Mouse (Mus musculus): ENCODE results near the gene Fbxo8. TPM values are rescaled to one million over a fixed set of nuclear protein-coding genes. Genes with fewer than 3 reads are reported as not detected.
A peak's percentile ranks its signal among the peaks of the same experiment; 100 is the strongest.

Fbxo8 gene
- polyA plus RNA-seq, 1 experiment from 2014 or later: 39.4 TPM

DNA sequence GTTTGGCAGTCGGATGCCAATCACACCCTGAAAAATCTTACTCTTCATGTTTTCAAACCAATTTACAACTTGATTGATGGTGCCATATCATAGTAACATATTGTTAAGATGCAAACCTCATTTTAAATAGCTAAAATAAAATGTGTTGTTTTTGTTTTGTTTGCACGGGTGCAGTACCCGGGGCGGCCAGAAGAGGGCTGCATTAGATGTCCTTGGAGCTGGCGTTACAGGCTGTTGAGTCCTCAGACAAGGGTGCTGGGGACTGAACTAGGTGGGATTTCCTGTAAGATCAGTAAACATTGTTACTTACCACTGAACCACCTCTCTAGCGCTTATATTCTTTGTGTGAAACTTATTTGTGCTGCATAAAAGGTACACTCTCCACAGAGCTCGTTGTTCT lies 65.4 kb downstream of the Fbxo8 start:
- peaks cover 11% of the 10 kb centered on the region for H3K27me3 ChIP-seq (replicated peaks)
- no peak overlapping the region for H3K9ac ChIP-seq
- H3K4me2 ChIP-seq: no peak overlapping the region
- H3K4me3 ChIP-seq: no peak overlapping the region
- 31% methylated on average over 7 of the region's 7 CpGs for WGBS
- no peak for ATAC-seq (replicated peaks)
- H3K27ac ChIP-seq: no peak overlapping the region
- peaks cover 8% of the 10 kb centered on the region; the same call in 1 of the 2 replicates for H3K4me1 ChIP-seq
- no peaks in the 10 kb centered on the region for H3K9me3 ChIP-seq
- H3K36me3 ChIP-seq (replicated peaks): no peaks in the 10 kb centered on the region

DNA sequence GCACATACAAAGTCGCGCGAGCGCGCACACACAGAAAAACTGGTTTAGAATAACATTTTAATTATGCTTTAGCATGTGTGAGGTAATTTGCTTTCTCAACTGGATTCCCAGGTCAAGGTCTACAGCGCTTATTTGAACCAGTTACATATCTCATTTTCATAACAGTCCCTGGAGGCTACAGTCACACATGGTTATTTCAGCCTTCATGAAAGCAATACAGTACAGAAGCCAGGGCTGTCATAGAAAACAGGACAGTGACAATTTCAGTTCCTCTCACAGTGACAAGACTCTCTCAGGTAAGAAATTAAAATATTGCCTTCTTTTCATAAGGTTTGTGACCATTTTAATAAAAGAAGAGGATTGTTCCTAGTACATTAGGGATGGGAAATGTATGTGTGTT lies 66.4 kb downstream of the Fbxo8 start:
- no peak overlapping the region for H3K27ac ChIP-seq
- 85% methylated on average over 6 of the region's 6 CpGs for WGBS
- peaks cover 11% of the 10 kb centered on the region for H3K27me3 ChIP-seq (replicated peaks)
- no peak for ATAC-seq (replicated peaks)
- no peak overlapping the region for H3K9ac ChIP-seq
- H3K36me3 ChIP-seq (replicated peaks): no peaks in the 10 kb centered on the region
- no peaks in the 10 kb centered on the region for H3K9me3 ChIP-seq
- H3K4me2 ChIP-seq: no peak overlapping the region
- peaks cover 8% of the 10 kb centered on the region for H3K4me1 ChIP-seq
- H3K4me3 ChIP-seq: no peak overlapping the region

DNA sequence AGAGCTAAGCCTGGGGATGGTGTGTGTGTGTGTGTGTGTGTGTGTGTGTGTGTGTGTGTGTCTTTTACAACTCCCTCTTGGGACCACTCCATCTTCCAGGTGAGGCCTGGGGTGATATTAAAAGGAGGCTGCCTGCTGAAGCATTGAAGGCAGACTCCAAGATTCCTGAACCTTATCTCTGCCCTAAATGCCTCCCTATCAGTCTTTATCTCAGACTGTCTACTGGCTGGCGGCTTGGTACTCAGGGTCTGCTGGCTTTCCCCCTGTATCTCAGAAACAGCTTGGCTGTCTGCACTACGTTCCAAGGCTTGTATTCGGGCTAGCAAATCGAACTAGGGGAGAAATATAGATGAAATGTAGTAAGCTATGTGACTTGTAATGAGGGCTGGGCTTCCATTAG lies 68.2 kb downstream of the Fbxo8 start:
- Histone ChIP-seq H3K9ac (no peak overlapping the region), H3K4me3 (no peak overlapping the region), H3K4me2 (no peak overlapping the region), H3K4me1 (peaks cover 18% of the 10 kb centered on the region), H3K36me3 (replicated peaks) (no peaks in the 10 kb centered on the region), H3K27ac (no peak overlapping the region), H3K9me3 (no peaks in the 10 kb centered on the region), H3K27me3 (replicated peaks) (peaks cover 24% of the 10 kb centered on the region)
- WGBS: 38% methylated on average over 4 of the region's 4 CpGs
- no peak for ATAC-seq (replicated peaks)

DNA sequence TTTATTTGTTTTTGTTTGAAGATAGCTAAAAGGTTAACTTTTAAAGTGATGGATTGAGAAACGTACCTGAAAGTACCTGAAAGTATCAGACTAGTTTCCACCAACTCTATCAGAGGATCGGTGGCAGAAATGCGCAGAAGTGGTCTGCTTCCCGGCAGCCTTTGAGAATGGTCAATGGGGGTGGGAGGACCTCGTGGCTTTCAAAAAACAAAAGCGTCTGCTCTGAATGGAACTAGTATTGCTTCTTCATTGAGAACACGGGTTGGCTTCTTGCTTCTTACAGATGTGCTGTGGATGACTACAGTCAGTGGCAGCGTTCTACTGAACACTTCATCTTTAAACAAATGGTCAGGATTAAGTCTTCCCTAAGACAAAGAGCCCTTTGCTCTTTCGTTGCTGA lies 68.7 kb downstream of the Fbxo8 start:
- WGBS: 10% methylated on average over 9 of the region's 9 CpGs
- ATAC-seq (replicated peaks): no peak
- H3K4me2 ChIP-seq: no peak overlapping the region

DNA sequence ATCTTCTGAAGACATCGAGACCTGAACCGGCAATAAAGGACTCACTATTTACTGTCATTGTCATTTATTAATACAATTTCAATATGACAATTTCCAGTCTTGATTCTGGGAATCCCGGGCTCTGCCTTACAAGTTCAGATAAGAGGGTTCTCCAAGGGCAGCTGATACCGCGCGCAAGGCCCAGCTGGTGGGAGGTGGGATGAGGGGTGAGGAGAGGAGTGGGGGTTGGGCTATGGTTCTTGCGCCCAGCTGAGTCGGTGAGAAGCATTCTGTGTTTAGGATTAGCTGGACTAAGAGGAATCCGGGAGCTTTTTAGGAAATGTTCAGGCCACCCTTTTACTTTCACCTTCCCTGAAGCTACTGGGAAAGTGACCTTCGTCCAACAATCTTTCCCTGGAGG lies 69.8 kb downstream of the Fbxo8 start:
- Histone ChIP-seq H3K36me3 (replicated peaks) (no peaks in the 10 kb centered on the region), H3K4me1 (peaks cover 18% of the 10 kb centered on the region), H3K9ac (no peak overlapping the region), H3K4me3 (no peak overlapping the region), H3K27ac (no peak overlapping the region), H3K4me2 (no peak overlapping the region), H3K9me3 (no peaks in the 10 kb centered on the region), H3K27me3 (replicated peaks) (peaks cover 24% of the 10 kb centered on the region)
- WGBS: 8% methylated on average over 10 of the region's 10 CpGs
- ATAC-seq (replicated peaks): no peak

More for the DNA sequence above, 68.7 kb downstream of the Fbxo8 start:
- peaks cover 24% of the 10 kb centered on the region for H3K27me3 ChIP-seq (replicated peaks)
- H3K4me1 ChIP-seq: peaks cover 18% of the 10 kb centered on the region
- no peaks in the 10 kb centered on the region for H3K9me3 ChIP-seq
- no peak overlapping the region for H3K27ac ChIP-seq
- H3K9ac ChIP-seq: no peak overlapping the region
- H3K4me3 ChIP-seq: no peak overlapping the region
- H3K36me3 ChIP-seq (replicated peaks): no peaks in the 10 kb centered on the region

DNA sequence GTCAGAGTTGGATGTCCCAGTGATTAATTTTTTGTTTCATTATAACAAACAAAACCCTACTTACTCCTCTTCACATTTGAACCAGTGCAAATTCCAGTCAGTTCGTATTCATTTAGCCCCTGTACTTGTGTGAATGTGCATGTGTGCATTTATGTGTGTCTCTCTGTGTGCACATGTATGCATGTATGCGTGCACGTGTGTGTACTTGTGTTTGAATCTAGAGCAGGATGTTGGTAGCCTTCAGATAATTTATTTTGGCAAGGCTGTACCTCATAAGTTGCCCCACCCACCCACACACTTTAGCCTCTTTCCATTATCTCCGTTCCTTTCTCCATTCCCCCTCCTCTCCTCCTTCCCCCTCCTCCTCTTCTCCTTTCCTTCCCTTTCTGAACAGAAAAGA lies 70.2 kb downstream of the Fbxo8 start:
- no peaks in the 10 kb centered on the region for H3K9me3 ChIP-seq
- WGBS: 32% methylated on average over 4 of the region's 4 CpGs
- no peak overlapping the region for H3K9ac ChIP-seq
- H3K27me3 ChIP-seq (replicated peaks): peaks cover 24% of the 10 kb centered on the region
- H3K4me2 ChIP-seq: no peak overlapping the region
- no peak for ATAC-seq (replicated peaks)
- no peaks in the 10 kb centered on the region for H3K36me3 ChIP-seq (replicated peaks)
- no peak overlapping the region for H3K27ac ChIP-seq
- H3K4me1 ChIP-seq: peaks cover 18% of the 10 kb centered on the region
- no peak overlapping the region for H3K4me3 ChIP-seq

DNA sequence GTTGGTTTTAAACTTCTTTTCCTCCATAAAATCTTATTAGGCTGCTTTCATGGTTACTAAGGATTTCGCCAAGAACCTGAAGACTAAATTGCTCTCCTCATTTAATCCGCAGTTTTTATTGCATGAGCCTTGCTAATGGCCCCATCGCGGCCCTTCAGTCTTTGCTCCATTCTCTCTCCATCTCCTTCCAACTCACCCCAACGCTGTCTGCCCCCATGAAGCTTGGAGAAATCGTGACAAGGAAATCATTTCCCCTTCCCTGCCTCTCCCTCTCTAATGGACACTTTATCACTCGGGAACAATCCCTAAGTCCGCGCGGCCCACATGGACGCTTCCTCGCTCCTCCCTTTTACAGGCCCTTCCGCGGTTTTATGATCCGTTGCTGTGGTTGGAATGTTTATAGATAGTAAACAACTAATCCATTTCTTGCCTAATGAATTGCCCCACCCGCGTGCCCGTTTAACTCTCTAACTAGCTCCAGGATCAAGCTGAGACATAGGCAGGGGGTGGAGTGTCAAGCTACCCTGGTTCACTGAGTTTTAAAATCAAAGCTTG lies 71.7 kb downstream of the Fbxo8 start:
- 0 out of 2 replicates have a peak overlapping the region, but pooled peaks have one; percentile 11 for H3K4me3 ChIP-seq
- H3K4me1 ChIP-seq: peaks cover 18% of the 10 kb centered on the region
- no peak for ATAC-seq (replicated peaks)
- WGBS: 1% methylated on average over 18 of the region's 18 CpGs
- H3K9ac ChIP-seq: no peak overlapping the region
- H3K27ac ChIP-seq: no peak overlapping the region
- H3K36me3 ChIP-seq (replicated peaks): no peaks in the 10 kb centered on the region
- peak overlapping the region; percentile 39 for H3K4me2 ChIP-seq
- no peaks in the 10 kb centered on the region for H3K9me3 ChIP-seq
- H3K27me3 ChIP-seq (replicated peaks): peaks cover 24% of the 10 kb centered on the region

DNA sequence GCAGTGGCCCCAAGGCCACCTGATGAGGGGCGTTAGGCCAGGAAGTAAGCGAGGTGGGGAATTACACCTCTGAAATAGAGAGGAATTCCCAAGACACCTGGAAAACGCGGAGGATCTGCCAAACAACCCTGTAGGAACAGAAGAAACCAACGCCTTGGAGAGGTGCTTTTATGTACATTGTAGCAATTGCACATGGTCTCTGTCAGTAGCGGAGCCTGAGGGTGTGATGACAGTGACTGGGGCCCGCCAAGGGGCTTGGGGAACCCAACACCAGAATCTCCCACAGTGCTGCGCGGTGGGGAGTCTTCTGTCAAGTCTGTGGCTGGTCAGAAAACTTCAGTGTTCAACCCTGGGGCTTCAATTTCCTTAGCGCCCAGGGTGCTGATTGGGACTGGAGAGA lies 72.5 kb downstream of the Fbxo8 start:
- Histone ChIP-seq H3K27me3 (replicated peaks) (peaks cover 24% of the 10 kb centered on the region), H3K36me3 (replicated peaks) (no peaks in the 10 kb centered on the region), H3K27ac (no peak overlapping the region), H3K4me2 (no peak overlapping the region), H3K9ac (no peak overlapping the region), H3K4me3 (no peak overlapping the region), H3K9me3 (no peaks in the 10 kb centered on the region), H3K4me1 (peaks cover 18% of the 10 kb centered on the region)
- WGBS: 10% methylated on average over 10 of the region's 10 CpGs
- ATAC-seq (replicated peaks): no peak

DNA sequence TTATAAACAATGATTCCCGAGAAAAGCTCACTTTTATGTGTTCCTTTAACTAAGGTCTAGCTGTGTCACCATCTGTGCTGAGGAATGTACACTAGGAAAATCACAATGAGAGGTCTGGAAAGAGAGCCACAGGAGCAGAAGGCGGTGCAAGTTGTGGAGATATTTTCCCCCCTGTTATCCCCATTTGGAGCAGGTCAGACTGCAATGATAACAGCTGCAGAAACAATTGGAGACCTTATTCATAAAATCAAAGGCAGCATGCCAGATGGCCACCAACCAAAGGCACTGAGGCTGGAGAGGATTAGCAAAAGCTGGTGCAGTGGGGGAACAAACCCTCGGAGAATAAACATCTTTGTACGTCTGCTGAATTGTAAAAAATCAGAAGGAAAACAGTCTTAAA lies 78.3 kb downstream of the Fbxo8 start:
- Histone ChIP-seq H3K9me3 (no peaks in the 10 kb centered on the region), H3K4me3 (no peak overlapping the region), H3K27me3 (replicated peaks) (no peaks in the 10 kb centered on the region), H3K4me2 (no peak overlapping the region), H3K36me3 (replicated peaks) (no peaks in the 10 kb centered on the region), H3K9ac (no peak overlapping the region), H3K4me1 (peaks cover 3% of the 10 kb centered on the region; the same call in 1 of the 2 replicates), H3K27ac (no peak overlapping the region)
- 10% methylated on average over 4 of the region's 4 CpGs for WGBS
- peak; percentile 71 for ATAC-seq (replicated peaks)

DNA sequence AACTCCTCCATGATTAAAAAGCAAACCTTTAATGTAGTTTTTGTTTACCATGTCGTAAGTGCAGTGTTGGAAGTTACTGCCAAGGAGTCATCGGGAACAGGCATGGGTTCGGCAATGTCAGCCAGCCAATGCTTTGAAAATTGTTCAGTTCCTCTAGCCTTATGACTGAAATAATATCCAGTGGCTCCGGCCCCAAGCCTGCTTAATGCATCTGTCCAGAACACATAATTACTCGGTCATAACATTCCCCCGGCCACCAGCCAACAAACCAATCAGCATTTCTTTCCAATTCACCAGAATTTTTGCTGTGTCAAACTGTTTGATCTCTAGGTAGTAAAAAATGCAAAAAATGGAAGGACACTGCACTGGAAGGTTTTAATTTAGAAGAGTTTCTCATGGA lies 88.4 kb downstream of the Fbxo8 start:
- no peaks in the 10 kb centered on the region for H3K27me3 ChIP-seq (replicated peaks)
- H3K36me3 ChIP-seq (replicated peaks): no peaks in the 10 kb centered on the region
- H3K9me3 ChIP-seq: no peaks in the 10 kb centered on the region
- H3K4me3 ChIP-seq: no peak overlapping the region
- WGBS: 84% methylated on average over 6 of the region's 6 CpGs
- no peak overlapping the region for H3K4me2 ChIP-seq
- H3K4me1 ChIP-seq: no peaks in the 10 kb centered on the region
- no peak overlapping the region for H3K27ac ChIP-seq
- no peak overlapping the region for H3K9ac ChIP-seq
- no peak for ATAC-seq (replicated peaks)

Small RNA genes within 50 kb of the gene (microRNA-seq; reads per million reads assigned to microRNA genes)
- not detected for gene Gm25992

Other genes starting within 250 kb of the Fbxo8 start
- gene Cep44, start within 50 bp of the Fbxo8 start, polyA plus RNA-seq (2015; fragmentation: Nextera tagmentation; extraction: Ambion mirVana): 26.4 and 26.5 TPM in 2 replicates

Measured in midbrain, embryonic 15.5 days (tissue).